ENCODE assay signal across 16 mouse cellular contexts in the genomic region with DNA sequence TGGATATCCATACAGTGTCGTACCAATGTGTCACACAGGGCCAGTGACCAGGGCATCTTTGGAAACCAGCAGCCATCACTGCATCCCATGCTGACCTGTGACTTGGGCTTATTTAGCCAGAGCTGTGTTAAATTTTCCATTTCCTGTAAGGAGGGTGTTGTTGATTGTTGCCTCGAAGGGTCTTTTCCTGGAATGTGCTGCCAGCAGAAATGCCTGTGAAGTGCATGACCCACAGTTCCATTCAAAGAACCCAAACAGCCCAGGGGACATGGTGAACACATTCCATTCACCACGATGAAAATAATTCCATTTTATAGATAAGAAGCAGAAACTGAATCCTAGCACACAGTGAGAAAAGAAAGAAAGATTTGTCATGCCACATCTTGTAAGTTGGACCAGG. TPM values are rescaled to one million over a fixed set of nuclear protein-coding genes. Genes with fewer than 3 reads are reported as not detected.
A peak's percentile ranks its signal among the peaks of the same experiment; 100 is the strongest.
DNase-seq lines count a peak whose midpoint lies in the region; ATAC-seq and TF ChIP-seq lines count a peak whose summit lies in the region.
"Had no signal": no experiment of that assay in that cellular context is flagged by ENCODE, and none has a peak within 500 bp of the region (broad histone marks: within the 10 kb centered on the region; RNA-seq: fewer than 3 reads in every experiment).

No protein-coding gene starts in this region.

- TF ChIP-seq POLR2A in spleen, adult 2 months (IDR thresholded peaks at IDR 0.05; ENCODE audit: low read depth, low read length), result no peak

- TF ChIP-seq CTCF in spleen, adult 2 months (IDR thresholded peaks at IDR 0.05; ENCODE audit: extremely low read depth, insufficient read depth, insufficient read length, insufficient replicate concordance), result no peak

- no peaks in the 10 kb centered on the region for H3K27me3 ChIP-seq in kidney, embryonic 16.5 days (ENCODE audit: insufficient read depth, low read length)
- H3K27me3 ChIP-seq in spleen, adult 2 months (ENCODE audit: control insufficient read depth, insufficient read depth, low read length), result no peaks in the 10 kb centered on the region
- H3K27me3 ChIP-seq in stomach, embryonic 16.5 days (ENCODE audit: control insufficient read depth, insufficient read depth, low read length), result no peaks in the 10 kb centered on the region

- WGBS in kidney, embryonic 16.5 days, result 38% methylated on average over 3 of the region's 3 CpGs
- WGBS in spleen, adult 2 months, result 41% methylated on average over 3 of the region's 3 CpGs
- 40% methylated on average over 3 of the region's 3 CpGs for WGBS in stomach, embryonic 16.5 days

- H3K4me1 ChIP-seq in kidney, embryonic 16.5 days (ENCODE audit: insufficient read depth, low read length), result 0 out of 2 replicates have a peak, but pooled peaks cover 7% of the 10 kb centered on the region
- H3K4me1 ChIP-seq in spleen, adult 2 months (ENCODE audit: control insufficient read depth, insufficient read depth, insufficient read length), result peaks cover 31% of the 10 kb centered on the region
- peaks cover 8% of the 10 kb centered on the region for H3K4me1 ChIP-seq in stomach, embryonic 16.5 days (ENCODE audit: control insufficient read depth, insufficient read depth, low read length)

- no peak overlapping the region for H3K4me2 ChIP-seq in kidney, embryonic 16.5 days (replicated peaks; ENCODE audit: low read depth, low read length)
- H3K4me2 ChIP-seq in stomach, embryonic 16.5 days (ENCODE audit: low read depth, low read length), result no peak overlapping the region

- DNase-seq in embryo, embryonic 10.5 days (ENCODE audit: low spot score), result peak; percentile 33
- no peak for DNase-seq in embryo, embryonic 10 days (ENCODE audit: low spot score)
- DNase-seq in kidney, adult 18-20 months, result peak; percentile 20
- no peak for DNase-seq in spleen, adult 2 months (ENCODE audit: low read depth in 1 of 2, low spot score in 2 of 2)
- no peak for DNase-seq in spleen, adult 18-20 months
- no peak for DNase-seq in thymus, postnatal 25 days
- DNase-seq: cerebellum, adult 8-10 months; embryo, embryonic 11 days; gastrocnemius, postnatal 10 days; midbrain, embryonic 14.5 days; right cerebral cortex, postnatal 14 days; thymus, postnatal 36 days had no signal

- H3K4me3 ChIP-seq in kidney, embryonic 16.5 days (ENCODE audit: low read length), result no peak overlapping the region
- H3K4me3 ChIP-seq in spleen, adult 2 months (ENCODE audit: extremely low read depth, insufficient read depth, insufficient read length), result no peak overlapping the region
- H3K4me3 ChIP-seq in stomach, embryonic 16.5 days (replicated peaks; ENCODE audit: low read length), result no peak overlapping the region

- H3K27ac ChIP-seq in kidney, embryonic 16.5 days (ENCODE audit: low read length), result no peak overlapping the region
- H3K27ac ChIP-seq in spleen, adult 2 months (ENCODE audit: insufficient read depth, low read length), result peak overlapping the region; percentile 54
- 0 out of 2 replicates have a peak overlapping the region, but pooled peaks have one; percentile 4 for H3K27ac ChIP-seq in stomach, embryonic 16.5 days (ENCODE audit: low read length)
- H3K27ac ChIP-seq: liver, embryonic 14.5 days had no signal

- no peak for ATAC-seq in kidney, embryonic 16.5 days (ENCODE audit: low FRiP score, low TSS enrichment)
- ATAC-seq in stomach, embryonic 16.5 days (ENCODE audit: insufficient read depth, low FRiP score), result no peak
- ATAC-seq: forebrain, embryonic 16.5 days had no signal

- H3K9ac ChIP-seq in kidney, embryonic 16.5 days (replicated peaks; ENCODE audit: low read length), result no peak overlapping the region
- no peak overlapping the region for H3K9ac ChIP-seq in stomach, embryonic 16.5 days (ENCODE audit: low read length)
- H3K9ac ChIP-seq: liver, embryonic 14.5 days had no signal

- H3K36me3 ChIP-seq in kidney, embryonic 16.5 days (ENCODE audit: insufficient read depth, low read length), result no peaks in the 10 kb centered on the region
- no peaks in the 10 kb centered on the region for H3K36me3 ChIP-seq in spleen, adult 2 months (ENCODE audit: control insufficient read depth, insufficient read depth, low read length)
- H3K36me3 ChIP-seq in stomach, embryonic 16.5 days (ENCODE audit: control insufficient read depth, insufficient read depth, low read length), result no peaks in the 10 kb centered on the region

- no peaks in the 10 kb centered on the region for H3K9me3 ChIP-seq in kidney, embryonic 16.5 days (ENCODE audit: low read length)
- no peaks in the 10 kb centered on the region for H3K9me3 ChIP-seq in stomach, embryonic 16.5 days (replicated peaks; ENCODE audit: control insufficient read depth, low read length)

RNA-seq across cellular contexts. Expression of gene Chst15, which starts 41.2 kb away (rescaled TPM):
- polyA plus RNA-seq in kidney, embryonic 16.5 days (2015; fragmentation: Nextera tagmentation; extraction: Ambion mirVana), result 19.7 and 21.0 TPM in 2 replicates
- polyA plus RNA-seq in spleen, adult 2 months (2012; rRNA removed), result 25.9 and 27.9 TPM in 2 replicates
- polyA plus RNA-seq in stomach, embryonic 16.5 days (2015; fragmentation: Nextera tagmentation; extraction: Ambion mirVana), result 24.6 and 25.5 TPM in 2 replicates

Comparison
In these comparisons a context has a peak if more than half of its experiments do, and no peak if none do; other contexts are left out.
1. DNase-seq: peak in embryo, embryonic 10.5 days (single experiment) and kidney, adult 18-20 months (single experiment); none in embryo, embryonic 10 days (single experiment), spleen, adult 2 months (0 of 2), spleen, adult 18-20 months (0 of 2) and thymus, postnatal 25 days (single experiment).